Mouse (Mus musculus) heart, embryonic 12.5 days (tissue): ENCODE data around the gene Olfr1346. TPM values are rescaled to one million over a fixed set of nuclear protein-coding genes. Genes with fewer than 3 reads are reported as not detected.

Experiments
- ATAC-seq: fragments of 200-750 bp; cut with Nextera tagmentation; 2 replicates; pipeline ENCODE4 v1.8.0; 2017; ENCODE audit warnings: moderate TSS enrichment, moderate library complexity; ENCODE audit not compliant: insufficient number of reproducible peaks, low FRiP score
- H3K27ac ChIP-seq: fragments of 300-500 bp; sonication (generic); 2 replicates; pipeline ENCODE4 v1.5.1; 2016; ENCODE audit warnings: mild to moderate bottlenecking, moderate library complexity; ENCODE audit not compliant: poor library complexity, severe bottlenecking
- H3K27me3 ChIP-seq: fragments of 300-500 bp; sonication (generic); replicated peaks from 2 replicates; pipeline ENCODE4 v1.6.1; 2016; ENCODE audit warnings: mild to moderate bottlenecking, moderate library complexity
- H3K36me3 ChIP-seq: fragments of 300-500 bp; sonication (generic); 2 replicates; pipeline ENCODE4 v1.6.1; 2016; ENCODE audit warnings: mild to moderate bottlenecking, moderate library complexity
- H3K4me1 ChIP-seq: fragments of 300-500 bp; sonication (generic); replicated peaks from 2 replicates; pipeline ENCODE4 v1.6.1; 2016; ENCODE audit warnings: mild to moderate bottlenecking
- H3K4me2 ChIP-seq: fragments of 300-500 bp; sonication (generic); 2 replicates; pipeline ENCODE4 v1.6.1; 2016; ENCODE audit warnings: mild to moderate bottlenecking, moderate library complexity
- H3K4me3 ChIP-seq: fragments of 300-500 bp; sonication (generic); 2 replicates; pipeline ENCODE4 v1.5.1; 2016; ENCODE audit warnings: mild to moderate bottlenecking
- H3K9ac ChIP-seq: fragments of 300-500 bp; sonication (generic); 2 replicates; pipeline ENCODE4 v1.6.1; 2016; ENCODE audit warnings: mild to moderate bottlenecking, moderate library complexity
- H3K9me3 ChIP-seq: fragments of 300-500 bp; sonication (generic); replicated peaks from 2 replicates; pipeline ENCODE4 v1.6.1; 2016; ENCODE audit warnings: mild to moderate bottlenecking, moderate library complexity
- WGBS: fragments of 180-500 bp; shearing (Covaris S2); methylation state at CpG from one replicate; pipeline ENCODE4 v1.1.7; 2016; 5-methylcytosine and 5-hydroxymethylcytosine counted together
- polyA plus RNA-seq: library from polyadenylated mRNA; unstranded; fragments of >200 nt; fragmentation: Nextera tagmentation; extraction: Ambion mirVana; gene quantifications from 2 replicates; pipeline ENCODE4 v1.2.1, GENCODE M21; 2016

Olfr1346 gene
- polyA plus RNA-seq, 1 experiment from 2014 or later = not detected

GRCm38 (mm10) chr7:6508648-6509047, 41.7 kb downstream of the Olfr1346 start, which contains the start of gene Olfr1348:
Olfr1348 (minus strand) TSS chr7:6508748.
- H3K36me3 ChIP-seq = no peaks in the 10 kb centered on the region
- H3K27me3 ChIP-seq = no peaks in the 10 kb centered on the region
- no peak for ATAC-seq
- H3K4me3 ChIP-seq = no peak within 1 kb of the TSS
- H3K4me1 ChIP-seq = no peaks in the 10 kb centered on the region
- 88% methylated on average over 1 of the region's 1 CpGs for WGBS
- no peak within 1 kb of the TSS for H3K27ac ChIP-seq
- no peak within 1 kb of the TSS for H3K9ac ChIP-seq
- peaks cover 8% of the 10 kb centered on the region for H3K9me3 ChIP-seq
- no peak within 1 kb of the TSS for H3K4me2 ChIP-seq

DNA sequence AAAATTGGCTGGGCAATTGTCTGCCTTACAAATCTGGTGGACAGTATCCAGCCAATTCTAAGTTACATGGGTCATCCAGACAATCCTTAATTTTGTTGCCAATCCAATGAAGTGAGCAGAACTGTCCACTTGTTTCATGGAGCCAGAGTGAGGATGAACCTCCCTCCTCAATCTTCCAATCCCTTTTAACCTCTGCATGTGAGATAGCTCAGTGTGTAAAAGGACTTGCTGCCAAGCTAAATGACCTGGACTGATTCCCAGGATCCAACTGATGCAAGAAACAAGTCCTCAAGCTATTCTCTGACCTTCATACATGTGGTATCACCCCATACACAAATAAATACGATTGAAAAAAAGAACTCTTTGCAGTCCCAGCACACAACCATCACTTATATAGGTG, 54.8 kb downstream of the Olfr1346 start:
- peaks cover 29% of the 10 kb centered on the region for H3K9me3 ChIP-seq
- no peak overlapping the region for H3K27ac ChIP-seq
- H3K4me1 ChIP-seq = no peaks in the 10 kb centered on the region
- H3K36me3 ChIP-seq = no peaks in the 10 kb centered on the region
- H3K4me3 ChIP-seq = no peak overlapping the region
- H3K4me2 ChIP-seq = no peak overlapping the region
- H3K27me3 ChIP-seq = no peaks in the 10 kb centered on the region
- WGBS = 28% methylated on average over 1 of the region's 1 CpGs
- no peak overlapping the region for H3K9ac ChIP-seq
- no peak for ATAC-seq

DNA sequence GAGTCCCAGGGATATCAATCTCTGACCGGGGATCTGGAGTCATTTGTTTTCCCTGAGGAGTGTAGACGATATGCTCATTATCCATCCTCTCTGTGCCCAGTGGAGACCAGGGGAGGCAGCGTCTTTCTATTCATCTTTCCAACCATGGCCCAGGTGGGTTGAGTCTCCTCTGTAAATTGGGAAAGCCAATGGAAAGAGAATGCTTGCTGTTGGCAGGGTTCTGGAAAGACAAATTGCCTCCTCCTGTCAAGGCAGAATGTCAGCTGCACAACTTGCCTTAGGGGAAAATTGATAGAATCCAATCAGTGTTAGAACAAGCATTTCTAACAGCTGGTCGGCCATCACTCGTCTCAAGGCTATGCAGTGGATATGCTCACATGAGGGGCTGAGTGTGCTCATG, 55.9 kb downstream of the Olfr1346 start, which contains the start of gene Olfr1349:
Gene Olfr1349, minus strand, starts transcription at position 101 of the 400 bp plus-strand sequence.
- no peak for ATAC-seq
- H3K4me2 ChIP-seq = no peak within 1 kb of the TSS
- no peak within 1 kb of the TSS for H3K4me3 ChIP-seq
- no peak within 1 kb of the TSS for H3K9ac ChIP-seq
- H3K9me3 ChIP-seq = peaks cover 35% of the 10 kb centered on the region
- no peak within 1 kb of the TSS for H3K27ac ChIP-seq
- WGBS = 71% methylated on average over 5 of the region's 5 CpGs
- no peaks in the 10 kb centered on the region for H3K27me3 ChIP-seq
- H3K36me3 ChIP-seq = no peaks in the 10 kb centered on the region
- no peaks in the 10 kb centered on the region for H3K4me1 ChIP-seq

DNA sequence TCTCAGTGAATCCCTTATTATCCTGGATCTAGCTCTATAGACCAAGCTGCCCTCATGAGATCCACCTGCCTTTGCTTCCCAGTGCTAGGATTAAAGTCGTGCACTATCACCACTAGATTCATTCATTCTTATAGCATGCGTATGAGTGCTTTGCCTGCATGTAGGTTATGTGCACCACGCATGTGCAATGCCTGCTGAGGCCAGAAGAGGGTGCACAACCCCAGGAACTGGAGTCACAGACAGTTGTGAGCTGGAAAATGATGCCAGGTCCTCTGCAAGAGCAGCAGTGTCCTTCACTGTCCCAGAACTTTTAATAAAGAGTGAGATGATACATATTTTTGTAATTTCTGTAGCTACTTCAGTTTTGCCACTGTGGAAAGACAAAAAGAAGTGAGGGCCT, 58.1 kb downstream of the Olfr1346 start:
- Histone ChIP-seq H3K4me2 (no peak overlapping the region), H3K27ac (no peak overlapping the region), H3K9ac (no peak overlapping the region), H3K4me3 (no peak overlapping the region), H3K36me3 (no peaks in the 10 kb centered on the region), H3K9me3 (peaks cover 33% of the 10 kb centered on the region), H3K4me1 (no peaks in the 10 kb centered on the region), H3K27me3 (no peaks in the 10 kb centered on the region)
- ATAC-seq = no peak
- WGBS = 61% methylated on average over 3 of the region's 3 CpGs

DNA sequence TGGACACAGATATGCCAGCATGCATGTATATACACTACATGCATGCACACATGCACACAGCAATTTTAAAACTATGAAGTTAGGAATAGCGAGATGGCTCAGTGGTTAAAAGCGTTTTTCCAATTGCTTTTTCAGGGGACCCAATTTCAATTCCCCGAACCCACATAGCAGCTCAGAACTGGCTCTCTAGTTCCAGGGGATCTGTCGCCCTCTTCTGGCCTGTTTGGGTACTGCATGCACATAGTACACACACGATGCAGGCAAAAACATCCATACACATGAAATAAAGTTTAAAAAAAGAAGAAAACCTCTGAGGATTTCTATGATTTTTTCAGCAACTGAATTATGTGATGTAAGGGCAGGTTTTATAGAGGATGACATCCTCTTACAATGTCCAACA, 59.2 kb downstream of the Olfr1346 start:
- Histone ChIP-seq H3K9ac (no peak overlapping the region), H3K36me3 (no peaks in the 10 kb centered on the region), H3K4me2 (no peak overlapping the region), H3K4me3 (no peak overlapping the region), H3K27ac (no peak overlapping the region), H3K9me3 (peaks cover 37% of the 10 kb centered on the region), H3K27me3 (no peaks in the 10 kb centered on the region), H3K4me1 (no peaks in the 10 kb centered on the region)
- WGBS = 60% methylated on average over 5 of the region's 5 CpGs
- ATAC-seq = no peak

Other genes starting within 250 kb of the Olfr1346 start
- not detected in 2 replicates for gene Zscan5b, start 244.8 kb upstream of the Olfr1346 start, polyA plus RNA-seq
- gene Epp13, start 214.4 kb upstream of the Olfr1346 start, polyA plus RNA-seq = not detected in 2 replicates
- 3.7 and 4.2 TPM in 2 replicates for gene Zfp667, start 180.5 kb upstream of the Olfr1346 start, polyA plus RNA-seq
- 4.3 and 4.8 TPM in 2 replicates for gene Zfp583, start 135.8 kb upstream of the Olfr1346 start, polyA plus RNA-seq
- gene Gm3854, start 123.3 kb upstream of the Olfr1346 start, polyA plus RNA-seq = 1.1 and 1.6 TPM in 2 replicates
- gene Zfp78, start 103.8 kb upstream of the Olfr1346 start, polyA plus RNA-seq = 1.2 and 1.4 TPM in 2 replicates
- gene Zfp28, start 83.8 kb upstream of the Olfr1346 start, polyA plus RNA-seq = 7.3 and 10.7 TPM in 2 replicates
- 0.15 and 0.39 TPM in 2 replicates for gene Smim17, start 68.4 kb upstream of the Olfr1346 start, polyA plus RNA-seq
- gene Gm20715, start 56.8 kb upstream of the Olfr1346 start, polyA plus RNA-seq = not detected in 2 replicates
- gene Olfr1344, start 28.4 kb upstream of the Olfr1346 start, polyA plus RNA-seq = not detected in 2 replicates
- gene Olfr1336, start 10.9 kb upstream of the Olfr1346 start, polyA plus RNA-seq = not detected in 2 replicates
- not detected in 2 replicates for gene Olfr5, start 19.8 kb downstream of the Olfr1346 start, polyA plus RNA-seq
- gene Olfr1347, start 32.7 kb downstream of the Olfr1346 start, polyA plus RNA-seq = not detected in 2 replicates
- not detected in 2 replicates for gene Olfr1348, start 41.6 kb downstream of the Olfr1346 start, polyA plus RNA-seq
- not detected in 2 replicates for gene Olfr1349, start 55.8 kb downstream of the Olfr1346 start, polyA plus RNA-seq
- not detected in 2 replicates for gene Olfr1350, start 97.7 kb downstream of the Olfr1346 start, polyA plus RNA-seq
- 9.5 and 12.7 TPM in 2 replicates for gene Zim1, start 229.3 kb downstream of the Olfr1346 start, polyA plus RNA-seq